Mouse (Mus musculus): ENCODE data around the gene Rtf1.

Gene Rtf1

DNA sequence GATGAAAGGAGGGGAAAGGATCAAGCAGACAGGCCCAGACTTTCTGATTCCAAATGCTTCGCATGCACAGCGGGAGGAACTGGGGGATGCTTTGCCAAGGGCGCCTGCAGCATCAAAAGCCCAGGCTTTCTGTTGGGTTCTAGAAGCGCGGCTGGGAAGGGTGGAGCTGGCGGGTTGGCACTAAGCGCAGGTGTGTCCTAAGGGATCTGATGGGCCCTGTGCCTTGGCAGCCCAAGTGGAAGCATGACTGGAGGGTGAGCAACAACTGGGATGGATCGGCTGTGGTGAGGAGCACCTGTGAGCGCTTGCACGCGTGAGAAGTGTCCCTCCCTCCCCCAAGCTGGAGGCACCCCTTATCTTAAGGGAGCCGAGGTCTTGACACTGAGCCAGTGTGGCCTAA lies 62.3 kb downstream of the Rtf1 start:
- DNase-seq, result peak; percentile 5

- no peak for DNase-seq
Measured at GRCm38 (mm10) chr2:119740567-119740966, 65.7 kb downstream of the Rtf1 start.

GRCm38 (mm10) chr2:119741581-119742411 lies 66.9 kb downstream of the Rtf1 start, which contains the start of gene Itpka:
Gene Itpka, plus strand, starts transcription at chr2:119742337.
- peak; percentile 94 for DNase-seq

DNA sequence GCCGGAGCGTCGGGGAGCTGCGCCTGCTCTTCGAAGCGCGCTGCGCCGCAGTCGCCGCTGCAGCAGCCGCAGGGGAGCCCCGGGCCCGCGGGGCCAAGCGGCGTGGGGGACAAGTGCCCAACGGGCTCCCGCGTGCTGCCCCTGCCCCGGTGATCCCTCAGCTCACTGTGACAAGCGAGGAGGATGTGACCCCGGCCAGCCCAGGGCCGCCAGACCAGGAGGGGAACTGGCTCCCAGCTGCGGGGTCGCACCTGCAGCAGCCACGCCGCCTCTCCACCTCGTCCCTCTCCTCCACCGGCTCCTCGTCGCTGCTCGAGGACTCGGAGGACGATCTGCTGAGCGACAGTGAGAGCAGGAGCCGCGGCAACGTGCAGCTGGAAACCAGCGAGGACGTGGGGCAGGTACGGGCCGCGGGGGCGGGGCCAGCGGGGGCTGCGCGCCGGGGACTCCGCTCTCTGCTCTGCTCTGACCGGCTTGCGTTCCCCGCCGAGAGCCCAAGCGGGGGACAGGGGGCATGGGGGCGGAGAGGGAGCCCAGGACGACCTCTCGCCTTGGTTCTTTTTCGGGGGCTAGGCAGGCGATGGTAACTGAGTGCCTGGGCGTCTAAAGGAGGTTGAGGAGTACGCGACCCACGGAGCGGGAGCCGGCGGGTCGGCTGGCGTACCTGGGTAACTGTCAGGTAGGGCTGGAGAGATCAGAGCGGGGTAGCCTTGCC lies 67.8 kb downstream of the Rtf1 start:
- DNase-seq, result peak; percentile 49

GRCm38 (mm10) chr2:119743176-119743807 lies 68.4 kb downstream of the Rtf1 start:
- peak; percentile 32 for DNase-seq

GRCm38 (mm10) chr2:119743808-119744162 lies 68.9 kb downstream of the Rtf1 start:
- DNase-seq, result peak; percentile 14

DNA sequence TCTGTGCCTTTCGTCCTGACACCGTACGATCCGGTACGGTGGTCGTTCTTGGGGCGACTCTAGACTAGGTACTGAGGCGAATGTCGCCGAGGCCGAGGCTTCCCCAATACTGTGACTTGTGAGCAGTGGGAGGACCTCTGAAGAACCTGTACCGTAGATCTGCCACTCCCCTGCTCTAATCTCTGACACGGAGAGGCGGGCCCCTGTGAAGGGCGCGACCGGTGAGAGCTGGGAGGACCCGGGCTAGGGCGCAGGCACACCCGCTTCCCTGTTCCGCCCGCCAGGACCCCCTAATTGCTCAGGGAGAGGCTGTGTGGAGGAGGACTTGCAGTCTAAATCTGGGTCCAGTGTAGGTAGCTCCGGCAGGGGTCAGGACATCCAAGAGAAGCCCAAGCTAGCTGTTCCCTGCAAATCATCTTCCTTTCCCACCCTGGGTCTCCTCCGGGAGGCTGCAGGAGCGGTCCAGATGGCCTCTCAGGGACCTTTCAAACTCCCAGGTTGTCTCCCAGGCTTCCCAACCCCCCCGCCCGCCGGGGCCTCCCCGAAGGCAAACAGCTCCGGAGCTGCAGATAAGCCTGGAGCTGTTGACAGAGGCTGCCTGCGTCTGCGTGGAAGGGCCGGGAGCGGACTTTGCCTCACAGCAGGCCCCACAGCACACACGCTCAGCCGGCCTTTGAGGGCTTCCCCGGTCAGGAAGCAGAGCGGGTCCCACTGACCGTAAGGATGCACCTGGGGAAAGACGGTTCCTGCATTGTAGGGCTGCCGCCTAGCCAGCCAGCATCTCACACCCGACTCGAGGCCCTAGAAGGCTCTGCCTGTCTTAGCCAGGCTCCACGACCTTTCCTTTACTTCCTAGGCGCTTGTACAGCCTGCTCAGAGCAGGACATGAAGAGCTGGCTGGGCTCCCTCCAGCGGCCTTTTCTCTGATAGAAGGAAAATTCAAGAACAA lies 69.6 kb downstream of the Rtf1 start:
- peak; percentile 46 for DNase-seq

GRCm38 (mm10) chr2:119745281-119745680 lies 70.4 kb downstream of the Rtf1 start:
- DNase-seq, result peak; percentile 64

- peak; percentile 38 for DNase-seq
Measured at GRCm38 (mm10) chr2:119747554-119747953, 72.7 kb downstream of the Rtf1 start.

DNA sequence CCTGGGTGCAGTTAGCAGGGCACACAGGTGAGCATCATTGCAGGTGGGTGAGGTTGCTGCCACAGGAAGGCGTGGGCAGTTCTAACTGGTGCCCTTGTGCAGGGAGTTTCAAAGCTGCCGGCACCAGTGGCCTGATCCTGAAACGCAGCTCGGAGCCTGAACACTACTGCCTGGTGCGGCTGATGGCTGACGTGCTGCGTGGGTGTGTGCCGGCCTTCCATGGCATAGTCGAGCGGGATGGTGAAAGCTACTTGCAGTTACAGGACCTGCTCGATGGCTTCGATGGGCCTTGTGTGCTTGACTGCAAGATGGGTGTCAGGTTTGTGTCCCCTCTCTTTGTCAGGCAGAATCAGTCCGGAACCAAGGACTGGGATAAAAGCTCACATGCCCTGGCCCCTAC lies 74.4 kb downstream of the Rtf1 start:
- no peak for DNase-seq

GRCm38 (mm10) chr2:119757601-119758100 lies 82.8 kb downstream of the Rtf1 start:
- no peak for DNase-seq

- DNase-seq, result peak; percentile 64
Measured at GRCm38 (mm10) chr2:119758101-119758843, 83.4 kb downstream of the Rtf1 start.

GRCm38 (mm10) chr2:119758844-119759835 lies 84.3 kb downstream of the Rtf1 start:
- peak; percentile 14 for DNase-seq

DNA sequence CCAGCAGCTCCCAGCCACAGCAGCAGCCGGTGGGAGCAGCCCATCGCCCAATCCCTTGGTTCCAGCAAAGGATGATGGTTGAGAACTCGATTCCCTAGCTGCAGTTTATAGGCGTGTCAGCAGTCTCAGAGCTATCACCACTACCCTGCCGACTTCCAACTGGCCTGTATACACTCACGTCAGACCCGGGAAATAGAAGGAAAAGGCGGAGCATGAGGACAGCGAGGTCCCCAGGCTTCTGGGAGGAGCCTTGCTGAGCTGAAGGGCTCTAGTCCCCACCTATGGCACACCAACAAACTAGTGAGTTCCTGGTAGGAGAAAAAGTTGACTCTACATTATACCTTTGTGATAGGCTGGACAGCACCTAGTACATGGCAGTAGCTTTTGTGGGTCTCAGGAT lies 85.4 kb downstream of the Rtf1 start, which contains the start of gene Ltk:
Gene Ltk, minus strand, starts transcription at position 181 of the 400 bp plus-strand sequence.
- DNase-seq, result peak; percentile 6

- no peak for DNase-seq
Measured at GRCm38 (mm10) chr2:119762276-119762675, 87.4 kb downstream of the Rtf1 start.

DNA sequence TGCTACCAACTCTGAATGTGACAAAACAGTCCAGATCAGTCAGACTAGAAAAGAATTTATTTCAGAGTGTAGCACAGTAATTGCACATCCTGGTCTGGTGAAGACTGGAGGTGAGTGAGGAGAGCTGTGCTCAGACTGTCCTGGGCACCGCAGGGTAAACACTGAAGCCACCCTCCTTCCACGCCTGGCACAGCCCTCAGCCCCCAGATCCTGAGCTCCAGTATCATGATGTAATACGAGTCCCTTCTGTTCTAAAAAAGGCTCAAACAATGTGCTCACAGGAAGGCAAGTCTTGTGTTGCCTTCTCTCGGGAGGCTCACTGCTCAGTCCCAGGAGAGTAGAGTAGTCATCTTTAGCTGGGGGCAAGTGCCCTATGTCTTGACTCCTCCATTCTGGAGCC lies 89.1 kb downstream of the Rtf1 start:
- no peak for DNase-seq

- DNase-seq, result peak; percentile 23
Measured at GRCm38 (mm10) chr2:119767246-119767645, 92.4 kb downstream of the Rtf1 start.
